Mouse (Mus musculus): Measurements from ENCODE around the gene Ranbp10.

DNA sequence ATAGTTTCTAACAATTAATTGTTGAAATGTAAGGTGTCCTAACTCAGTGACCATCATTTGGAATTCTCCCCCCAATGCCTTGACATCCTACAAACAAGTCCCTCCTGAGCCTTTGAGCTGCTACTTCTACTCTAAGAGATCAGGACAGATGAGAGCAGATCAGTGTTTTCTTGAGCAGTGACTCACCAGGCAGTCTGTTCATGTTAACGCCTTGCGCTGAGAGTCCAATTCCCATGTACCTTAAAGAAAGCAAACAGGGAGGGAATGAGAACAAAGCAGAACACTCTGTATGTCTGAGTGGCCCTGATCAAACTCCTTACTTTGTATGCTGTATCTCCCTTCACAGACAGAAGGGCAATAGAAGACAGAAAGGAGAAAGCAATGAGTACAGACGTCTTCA, 21.8 kb downstream of the Ranbp10 start:
- TF ChIP-seq CTCF (IDR thresholded peaks at IDR 0.05; ENCODE audit: borderline replicate concordance, insufficient read depth, low read length) (no peak), POLR2A (IDR thresholded peaks at IDR 0.05; ENCODE audit: low read depth, low read length) (no peak)
